Mouse (Mus musculus) adrenal gland, adult 18-20 months (tissue): Measurements from ENCODE around the gene Lamb3. TPM values are rescaled to one million over a fixed set of nuclear protein-coding genes. Genes with fewer than 3 reads are reported as not detected.
A peak's percentile ranks its signal among the peaks of the same experiment; 100 is the strongest.

ENCODE experiments used
- DNase-seq, 2 experiments: peaks; one replicate each; pipeline ENCODE4 v3.0.0; 2021 to 2022; ENCODE audit warnings: low spot score in 2 of 2
- total RNA-seq, 2 experiments: library from RNA; stranded (reverse); gene quantifications; 1 replicate in 1 of 2; 2 replicates in 1 of 2; pipeline ENCODE4 v1.2.3; 2021

Lamb3 gene
- total RNA-seq, 2 experiments from 2014 or later: 0.86 to 1.5 TPM

DNA sequence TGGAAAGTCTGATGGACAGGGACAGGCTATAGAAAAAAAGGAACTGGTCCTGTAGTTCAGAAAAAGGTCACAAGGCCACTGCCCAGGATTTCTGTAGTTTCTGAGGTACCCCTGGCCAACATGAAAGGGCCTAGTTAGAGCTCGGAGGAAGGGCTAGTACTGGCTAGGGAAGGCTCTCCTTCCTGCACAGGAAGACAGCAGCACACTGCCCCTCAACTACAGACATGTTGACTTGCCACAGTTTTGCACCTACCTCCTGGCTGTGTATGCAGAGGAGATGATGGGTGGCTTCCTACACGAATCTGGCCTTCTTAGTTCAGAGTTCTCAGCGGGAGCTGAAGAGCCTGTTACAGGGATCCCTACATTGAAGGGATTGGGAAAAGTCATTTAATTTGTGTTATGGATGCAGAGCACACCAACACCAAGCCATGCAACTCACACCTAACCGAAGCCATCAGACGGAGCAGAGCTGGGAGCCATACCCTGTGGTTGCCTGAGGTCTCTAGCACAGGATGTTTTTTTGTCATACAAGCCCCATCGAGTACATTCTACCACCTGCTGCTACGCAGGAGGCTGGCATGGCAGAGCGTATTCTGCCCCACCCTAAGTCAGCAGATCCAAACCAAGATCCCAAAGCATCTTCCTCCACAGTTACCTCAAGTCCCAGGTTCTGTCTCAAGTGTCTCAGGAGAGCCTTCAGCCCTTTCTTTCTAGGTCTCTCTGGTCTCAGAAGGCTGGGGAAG is 6.7 kb upstream of the Lamb3 start:
- DNase-seq: no peak

DNA sequence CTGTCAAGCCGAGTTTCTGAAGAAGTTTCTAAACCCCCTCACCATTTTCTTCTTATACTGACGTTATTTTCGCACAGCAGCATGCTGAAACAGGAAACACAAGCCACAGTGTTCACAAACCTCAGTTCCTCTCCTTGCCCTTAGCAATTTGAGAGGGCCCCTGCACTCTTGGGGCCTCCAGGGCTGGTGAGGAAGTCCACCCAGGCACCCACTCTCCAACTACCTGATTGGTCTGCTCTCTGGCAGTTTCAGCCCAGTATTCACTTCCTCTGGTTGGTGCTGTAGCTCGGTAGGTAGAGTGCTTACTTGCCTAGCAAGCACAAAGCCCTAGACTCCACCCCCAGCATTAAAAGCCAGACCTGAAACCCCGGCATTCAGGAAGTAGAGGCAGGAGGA is 6.1 kb upstream of the Lamb3 start, which contains the start of gene Traf3ip3:
TSS of gene Traf3ip3 (minus strand) at position 321 of the 396 bp plus-strand sequence.
- DNase-seq: no peak

DNA sequence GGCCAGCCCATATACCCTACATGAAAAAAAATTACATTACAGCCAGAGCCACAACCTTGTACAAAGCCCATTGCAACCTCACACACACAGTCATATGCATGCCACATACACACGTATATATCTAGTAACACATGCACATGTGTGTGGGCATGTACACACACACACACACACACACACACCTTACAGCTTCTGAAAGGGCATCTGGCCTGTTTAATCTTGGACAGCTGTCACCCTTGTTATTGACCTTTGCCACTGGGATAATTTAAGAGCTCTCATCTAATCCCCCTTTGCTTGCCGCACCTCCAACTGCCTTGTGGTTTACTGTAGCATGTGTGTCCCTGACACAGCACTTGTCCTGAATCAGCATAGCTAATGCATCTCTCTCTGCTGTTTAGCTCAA is 3.7 kb upstream of the Lamb3 start:
- DNase-seq: no peak

DNA sequence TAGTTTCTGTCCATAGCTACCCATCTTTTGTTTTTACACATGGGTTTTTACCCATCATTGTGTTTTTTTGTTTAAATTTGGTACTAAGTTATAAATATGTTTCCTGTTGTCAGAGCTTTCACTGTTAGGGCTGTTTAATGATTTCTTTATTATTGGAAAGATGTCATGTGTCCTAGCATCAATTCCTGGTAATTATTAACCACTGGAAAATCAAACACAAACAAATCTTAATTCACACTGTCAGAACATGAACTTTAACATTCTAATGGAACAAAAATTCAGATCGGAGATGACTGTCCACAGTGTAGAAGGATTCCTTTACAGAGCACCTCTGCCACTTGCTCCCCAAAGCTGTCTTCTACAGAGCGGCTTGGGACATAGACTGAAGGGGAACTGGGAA is 2.1 kb upstream of the Lamb3 start:
- no peak for DNase-seq

DNA sequence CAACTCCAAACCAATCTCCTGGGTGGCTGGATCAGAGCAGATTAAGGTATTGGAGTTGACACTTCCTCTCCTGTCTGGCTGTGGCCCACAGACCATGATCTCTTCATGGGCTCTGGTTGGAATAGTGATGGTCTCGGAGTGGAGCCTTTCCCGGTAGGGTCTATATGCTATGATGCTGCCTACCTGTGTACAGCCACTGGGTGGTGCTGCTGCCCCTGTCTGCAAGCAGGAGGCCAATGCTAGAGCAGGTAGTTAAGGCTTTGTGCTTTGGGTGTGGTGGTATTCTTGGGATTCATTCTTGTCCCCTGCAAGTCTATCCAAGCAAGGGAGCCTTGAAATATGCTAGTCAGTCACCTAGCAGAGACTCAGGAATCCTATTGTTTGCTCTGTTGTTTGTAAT is 679 bp downstream of the Lamb3 start:
- peak; percentile 23 to 53 for DNase-seq

DNA sequence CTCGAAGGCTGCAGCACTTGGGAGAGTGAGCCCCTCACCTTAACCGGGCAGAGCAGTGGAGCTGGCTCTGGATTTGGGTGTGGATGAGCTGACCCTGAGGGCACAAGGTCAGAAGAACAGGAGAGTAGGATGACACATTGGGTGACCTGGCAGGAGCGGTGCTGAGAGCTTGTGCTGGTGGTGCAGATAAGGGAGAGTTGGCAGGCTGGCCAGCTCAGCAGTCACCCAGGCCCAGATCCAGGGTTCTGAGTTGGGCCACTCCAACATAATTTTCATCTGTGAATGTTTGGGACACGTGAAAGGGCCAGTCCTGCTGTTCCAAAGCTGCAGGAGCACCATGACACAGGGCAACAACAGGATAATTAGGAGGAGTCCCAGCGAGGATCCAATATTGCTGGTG is 3.9 kb downstream of the Lamb3 start:
- no peak for DNase-seq

DNA sequence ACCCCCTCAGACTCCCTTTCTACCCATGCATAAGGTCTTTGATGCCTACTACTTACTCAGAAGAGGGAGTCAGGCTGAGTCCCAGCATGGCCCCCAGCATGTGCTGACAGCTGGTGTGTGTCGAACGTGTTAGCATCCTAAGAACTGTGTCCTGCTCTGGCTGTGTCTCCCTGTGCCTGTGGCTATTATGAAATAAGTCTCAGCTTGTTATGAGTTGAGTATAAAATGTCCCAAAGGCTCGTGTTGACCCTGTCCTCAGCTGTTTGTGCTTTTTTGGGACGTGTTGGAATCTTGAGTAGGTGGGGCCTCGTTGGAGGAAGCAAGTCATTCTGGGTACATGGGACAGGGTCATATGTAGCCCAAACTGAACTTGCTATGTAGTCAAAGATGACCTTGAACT is 6.6 kb downstream of the Lamb3 start:
- no peak for DNase-seq

DNA sequence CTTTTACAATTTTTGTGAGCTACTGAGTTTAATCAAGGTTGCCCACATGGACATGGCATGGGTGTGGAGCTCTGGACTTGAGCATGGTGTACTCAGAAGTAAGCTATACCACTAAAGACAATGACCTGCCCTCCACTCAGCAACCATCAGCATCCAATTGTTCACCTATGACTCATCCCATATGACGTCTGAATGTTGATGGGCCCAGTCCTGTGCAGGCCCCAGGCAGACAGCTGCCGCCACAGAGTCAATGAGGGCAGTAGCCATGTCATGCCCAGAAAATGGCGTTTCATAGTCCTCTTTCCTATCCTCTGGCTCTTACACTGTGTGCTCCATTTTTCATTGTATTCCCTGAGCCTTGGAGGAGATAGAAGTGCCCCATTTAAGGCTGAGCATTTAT is 8.5 kb downstream of the Lamb3 start:
- no peak for DNase-seq

DNA sequence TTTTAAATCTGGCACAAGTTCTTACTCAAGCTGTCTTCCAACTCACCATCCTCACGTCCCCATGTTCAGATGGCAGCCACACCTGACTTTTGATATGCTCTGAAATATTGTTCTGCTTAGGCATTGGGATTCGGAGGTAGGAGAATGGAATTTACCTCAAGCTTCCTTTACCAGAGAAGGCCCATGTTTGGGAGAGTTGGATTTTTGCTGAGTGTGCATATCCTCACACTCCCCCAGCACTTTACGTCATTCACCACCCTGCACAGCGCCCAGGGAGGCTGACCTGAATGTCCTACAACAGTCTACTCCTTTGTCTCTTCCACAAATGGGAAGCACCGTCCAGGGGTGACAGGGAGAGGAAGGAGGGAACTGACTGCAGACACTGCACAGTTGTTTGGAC is 12.9 kb downstream of the Lamb3 start:
- DNase-seq: no peak

DNA sequence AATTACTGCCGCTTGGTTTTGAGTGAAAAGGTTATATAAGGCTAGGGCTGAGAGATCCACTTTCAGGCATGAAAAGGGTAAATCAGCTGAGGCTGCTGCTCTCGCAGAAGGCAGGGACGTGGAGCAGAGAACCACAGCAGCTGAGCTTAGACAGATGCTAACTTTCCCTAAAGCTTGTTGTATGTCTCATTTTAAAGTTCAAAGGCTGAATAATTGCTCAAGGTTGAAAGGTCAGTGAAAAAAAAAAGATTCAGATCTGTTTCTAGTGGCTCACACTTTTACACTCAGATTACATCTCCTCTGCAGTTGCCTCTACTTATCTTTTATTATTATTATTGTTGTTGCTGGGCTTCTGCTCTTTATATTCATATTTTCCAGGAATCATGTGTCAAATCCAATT is 18.0 kb downstream of the Lamb3 start:
- DNase-seq: no peak

DNA sequence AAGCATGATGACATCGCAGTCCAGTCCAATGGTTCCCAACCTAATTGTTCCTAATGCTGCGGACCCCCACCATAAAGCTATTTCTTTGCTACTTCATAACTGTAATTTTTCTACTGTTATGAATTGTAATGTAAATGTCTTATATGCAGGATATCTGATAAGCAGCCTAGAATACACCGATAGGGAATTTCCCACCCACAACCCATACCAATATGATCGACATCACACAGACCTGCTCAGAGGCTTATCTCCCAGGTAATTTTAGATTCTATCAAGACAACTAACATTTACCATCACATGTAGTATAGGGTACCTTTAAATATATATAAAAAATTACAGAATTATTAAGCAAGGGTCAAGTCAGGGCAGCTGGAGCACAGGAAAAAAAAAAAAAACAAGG is 18.6 kb downstream of the Lamb3 start:
- no peak for DNase-seq

DNA sequence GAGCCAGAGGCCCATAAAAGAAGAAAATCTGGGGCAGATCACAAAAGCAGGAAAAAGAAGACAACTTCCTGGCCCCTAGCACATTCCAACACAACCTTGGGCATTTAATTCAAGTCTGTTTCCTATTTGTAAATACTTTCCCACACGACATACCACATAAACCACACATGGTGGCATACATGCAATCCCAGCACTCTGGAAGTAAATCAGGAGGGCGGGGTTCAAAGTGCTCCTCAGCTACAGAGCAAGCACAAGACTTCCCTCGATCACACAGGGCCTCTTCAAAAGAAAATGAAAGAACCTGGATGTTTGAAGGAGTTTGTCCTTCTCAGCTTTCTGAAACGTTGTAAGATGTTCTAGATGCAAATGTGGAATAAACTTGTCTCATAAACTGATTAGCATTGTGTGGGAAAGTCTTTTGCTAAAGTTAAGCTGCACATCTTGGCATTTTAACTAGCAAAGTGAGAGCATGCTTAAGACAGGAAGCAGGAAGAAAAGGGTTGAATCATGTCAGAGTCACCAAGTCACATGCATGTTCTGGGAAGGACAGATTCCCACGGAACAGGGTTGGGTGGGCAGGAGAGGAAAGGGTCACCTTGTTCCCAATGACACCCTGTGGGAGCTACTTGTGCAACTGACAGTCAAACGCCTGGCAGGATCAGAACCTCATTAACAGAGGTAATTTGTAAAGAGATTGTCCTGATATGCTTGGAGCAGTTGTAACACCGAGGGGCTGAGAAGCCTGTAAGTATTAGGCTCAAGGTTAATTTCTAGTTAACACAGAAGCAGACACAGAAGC is 19.4 kb downstream of the Lamb3 start:
- no peak for DNase-seq

DNA sequence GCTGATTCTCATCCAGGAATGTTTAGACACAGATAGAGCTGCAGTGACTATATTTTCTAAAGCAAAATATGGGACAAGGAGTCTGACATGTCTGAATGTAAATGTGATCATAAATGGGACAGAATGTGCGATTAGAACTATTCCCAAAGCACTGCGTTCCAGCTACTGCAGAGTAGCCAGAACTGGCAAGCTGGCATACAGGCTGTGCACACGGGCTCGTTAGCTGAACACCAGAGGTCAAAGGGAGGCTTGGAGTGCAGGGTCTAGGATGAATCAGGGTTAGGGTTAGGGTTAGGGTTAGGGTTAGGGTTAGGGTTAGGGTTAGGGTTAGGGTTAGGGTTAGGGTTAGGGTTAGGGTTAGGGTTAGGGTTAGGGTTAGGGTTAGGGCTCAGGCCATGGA is 20.0 kb downstream of the Lamb3 start:
- DNase-seq: no peak

DNA sequence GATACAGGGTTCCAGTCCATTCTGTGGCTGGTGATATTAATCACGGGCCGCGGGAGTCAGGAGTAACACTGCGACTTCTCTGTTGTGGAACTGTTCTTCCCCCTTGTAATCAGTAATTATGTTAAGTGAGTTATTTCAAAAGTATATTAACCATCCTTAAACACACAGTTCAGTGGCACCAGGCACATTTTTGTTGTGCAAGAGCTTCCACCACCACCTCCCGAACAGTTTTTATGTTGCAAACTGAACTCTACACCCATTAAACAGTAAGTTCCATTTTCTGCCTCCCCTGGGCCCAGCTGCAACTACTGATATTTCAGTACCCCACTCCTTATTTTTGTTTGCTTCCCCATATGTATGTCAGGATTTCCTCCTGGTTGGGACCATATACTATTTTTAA is 22.1 kb downstream of the Lamb3 start:
- no peak for DNase-seq

DNA sequence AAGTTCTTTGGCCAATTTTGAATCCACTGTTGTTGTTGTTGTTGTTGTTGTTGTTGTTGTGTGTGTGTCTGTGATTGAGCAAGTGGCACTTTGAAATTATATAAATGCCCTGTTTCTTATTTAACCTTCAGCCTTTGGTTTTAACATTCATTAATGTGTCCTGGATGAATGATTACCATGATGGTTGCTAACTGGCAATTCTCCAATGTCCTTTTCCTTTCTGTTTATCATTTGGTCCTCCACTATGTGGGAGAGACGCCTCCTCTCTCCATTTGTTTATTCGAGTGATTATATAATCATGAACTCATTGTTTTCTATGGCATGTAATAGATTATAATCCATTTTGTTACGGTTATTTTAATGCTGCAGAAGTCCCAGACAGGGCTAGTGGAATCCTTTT is 23.0 kb downstream of the Lamb3 start:
- DNase-seq: no peak

DNA sequence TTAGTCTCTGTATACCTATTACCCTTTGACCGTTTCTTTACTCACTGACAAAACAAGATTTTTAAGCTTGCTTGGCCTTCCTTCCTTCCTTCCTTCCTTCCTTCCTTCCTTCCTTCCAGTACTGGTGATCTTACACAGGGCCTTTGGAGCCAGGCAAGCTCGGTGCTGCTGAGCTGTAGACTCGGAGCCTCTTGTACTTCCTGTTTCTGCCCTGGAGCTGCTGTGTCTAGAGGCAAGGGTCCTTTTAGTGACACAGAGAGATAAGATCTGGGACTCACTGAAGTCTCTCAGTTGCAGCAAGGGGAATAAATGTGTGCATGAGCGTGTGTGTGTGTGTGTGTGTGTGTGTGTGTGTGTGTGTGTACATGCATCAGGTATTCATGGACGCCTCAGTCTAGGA is 23.4 kb downstream of the Lamb3 start:
- DNase-seq: no peak

DNA sequence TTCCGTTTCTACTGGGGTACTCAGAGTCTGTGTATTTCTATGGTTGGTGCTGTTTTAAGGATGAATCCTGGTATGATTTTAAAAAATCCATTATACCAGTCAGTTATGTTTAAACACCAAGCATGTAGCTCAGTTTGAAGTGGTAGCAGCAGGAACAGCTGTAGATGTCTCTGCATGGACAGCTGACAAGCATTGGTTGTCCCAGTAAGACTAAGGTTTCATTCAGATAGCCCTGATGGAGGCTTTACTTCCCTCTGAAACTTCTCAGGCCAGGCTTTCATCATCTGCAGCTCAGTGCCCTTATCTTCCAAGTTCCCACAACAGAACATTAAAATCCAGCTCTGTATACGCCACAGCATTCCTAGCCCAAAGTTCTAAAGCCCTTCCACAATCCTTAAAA is 25.2 kb downstream of the Lamb3 start:
- no peak for DNase-seq

DNA sequence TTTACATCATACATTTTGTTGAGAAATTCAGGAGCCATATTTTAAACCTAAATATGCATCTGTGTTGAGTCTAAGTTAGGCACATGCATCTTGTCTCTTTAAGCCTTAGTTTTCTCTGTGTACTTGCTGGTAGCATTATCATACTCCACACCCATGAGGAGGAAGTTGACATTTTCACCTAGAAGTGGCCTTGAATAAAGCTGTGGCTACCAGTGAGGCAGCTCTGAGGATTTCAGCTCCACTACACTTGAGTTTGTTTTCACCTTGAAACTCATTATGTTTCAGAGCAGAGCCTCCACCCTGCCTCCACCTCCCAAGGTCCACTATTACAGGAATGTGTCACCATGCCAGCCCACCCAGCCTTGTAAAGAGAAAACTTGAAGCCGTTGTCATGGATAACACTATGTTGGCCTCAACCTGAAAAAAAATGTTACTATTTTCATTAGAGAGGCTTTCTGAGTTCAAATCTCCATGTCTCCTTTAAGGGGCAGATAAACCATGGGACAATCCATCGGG is 26.7 kb downstream of the Lamb3 start:
- DNase-seq: no peak

DNA sequence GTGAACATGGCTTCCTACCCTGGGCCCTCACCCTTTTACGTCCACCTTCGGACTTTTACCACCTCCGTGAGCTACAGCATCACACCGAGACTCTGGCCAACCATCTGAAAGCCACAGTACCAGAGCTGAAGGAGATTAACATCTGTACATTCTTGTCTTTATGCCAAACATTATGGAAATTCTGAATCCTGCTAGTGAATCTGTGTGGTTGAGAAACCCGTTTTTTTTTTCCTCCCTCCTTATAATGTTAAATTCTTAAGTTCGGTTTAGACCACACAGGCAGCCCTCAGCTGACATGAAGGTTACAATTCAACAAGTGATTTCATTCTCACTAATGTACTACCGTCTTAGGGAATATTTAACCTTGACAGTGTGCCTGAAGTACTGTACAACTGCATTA is 27.4 kb downstream of the Lamb3 start:
- no peak for DNase-seq

DNA sequence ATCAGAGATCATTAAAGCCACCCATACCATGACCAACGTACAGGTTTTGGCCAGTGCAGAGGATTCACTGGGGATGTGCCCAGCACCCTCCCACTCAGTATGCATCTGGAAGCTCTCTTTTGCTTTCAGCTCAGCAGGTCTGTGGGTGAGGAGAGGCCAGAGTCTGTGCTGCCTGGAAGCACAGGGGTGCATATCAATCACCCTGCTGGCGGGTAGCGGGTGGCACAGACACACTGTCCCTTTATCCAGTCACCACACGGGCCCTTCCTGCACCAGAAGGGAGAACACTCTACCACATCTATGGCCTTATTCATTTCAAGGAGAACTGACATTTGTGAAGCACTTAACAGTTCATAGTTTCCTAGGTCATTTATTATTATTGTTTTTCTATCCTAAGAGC is 30.9 kb downstream of the Lamb3 start:
- DNase-seq: no peak

DNA sequence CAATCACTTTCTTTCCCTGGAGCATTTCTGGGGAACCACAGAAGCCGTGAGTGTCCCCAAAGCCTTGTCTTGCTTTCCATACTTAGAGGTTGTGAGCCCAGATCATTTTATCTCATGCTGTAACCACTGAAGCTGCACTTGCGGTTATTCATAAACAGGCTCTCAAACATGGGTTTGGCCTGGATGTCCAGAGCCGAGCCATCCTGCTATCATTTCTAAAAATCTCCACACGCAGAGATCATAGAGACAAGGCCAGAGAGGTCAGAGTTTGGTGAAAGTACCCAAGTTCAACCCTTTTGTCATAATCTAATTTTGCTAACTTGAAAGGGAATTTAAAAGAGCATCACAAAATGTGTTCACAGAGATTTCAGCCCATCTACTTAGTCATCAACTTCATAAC is 33.9 kb downstream of the Lamb3 start:
- DNase-seq: no peak

DNA sequence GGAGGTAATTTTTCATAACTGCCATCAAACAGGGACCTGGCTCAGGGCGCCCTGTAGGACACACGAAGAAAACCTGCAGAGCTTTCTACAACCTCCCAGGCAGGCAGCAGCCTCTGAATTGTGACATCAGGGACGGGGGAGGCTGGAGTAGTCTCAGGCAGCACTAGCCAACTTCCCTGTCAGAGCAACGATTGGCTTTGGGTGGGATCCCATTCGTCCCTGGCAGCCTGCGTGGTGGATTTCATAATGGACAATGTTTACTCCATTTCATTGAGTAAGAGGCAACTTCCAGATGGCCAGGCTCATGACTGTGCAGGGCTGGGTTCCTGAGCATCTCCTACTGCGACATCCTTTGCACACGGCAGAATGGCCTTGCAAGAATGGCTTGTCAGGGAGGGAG is 34.7 kb downstream of the Lamb3 start:
- peak in 1 of 2 experiments; percentile 53 for DNase-seq

DNA sequence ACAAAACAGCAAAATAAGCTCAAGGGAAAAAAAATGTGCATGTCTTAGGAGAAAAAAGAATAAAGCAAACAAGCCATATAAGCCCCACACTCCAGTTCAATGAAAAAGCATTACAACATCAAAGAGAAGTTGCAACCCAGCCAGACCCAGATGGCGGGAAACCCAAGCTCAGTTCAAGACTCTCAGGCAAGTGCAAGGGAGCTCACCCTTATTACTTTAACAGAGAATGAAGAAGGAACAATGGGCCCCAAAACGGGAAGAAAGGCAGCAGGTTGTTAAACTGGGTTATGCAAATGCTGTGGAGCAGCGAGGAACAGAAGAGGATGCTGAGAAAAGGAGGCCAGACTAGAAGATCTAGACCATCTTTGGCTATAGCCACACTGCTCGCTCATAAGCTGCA is 35.4 kb downstream of the Lamb3 start:
- DNase-seq: no peak
